Mouse (Mus musculus) brain, embryonic 18.5 days (tissue): Measurements from ENCODE around the gene Gm47996.
"Not testable (repeated sequence)": the region's sequence is repeated elsewhere in the genome, so short reads cannot be mapped to it uniquely, and the experiment has no call there.

Source experiments
- DNase-seq: peaks from one replicate; pipeline ENCODE4 v3.0.0-alpha.2; 2012; ENCODE audit warnings: low read depth, low spot score

Gm47996 gene

DNA sequence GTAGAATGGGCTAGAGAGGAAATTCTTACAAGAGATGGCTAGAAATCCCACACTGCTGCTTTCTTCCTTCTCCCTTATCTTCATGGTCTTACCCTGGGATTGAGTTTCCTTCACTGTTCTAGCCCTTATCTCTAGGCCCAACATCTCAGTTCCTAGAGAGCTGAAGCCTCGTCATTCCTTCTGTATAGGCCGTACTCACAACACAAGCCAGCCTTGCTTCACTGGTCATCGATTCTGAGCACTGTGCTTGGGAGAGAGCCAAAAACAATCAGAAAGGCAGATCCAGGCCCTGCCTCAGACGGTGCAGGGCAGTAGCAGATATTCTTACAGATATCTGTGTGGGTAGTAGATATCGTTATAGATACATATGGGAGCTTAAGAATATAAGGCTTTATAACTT lies 1.4 kb upstream of the Gm47996 start:
- not testable (repeated sequence) for DNase-seq

DNA sequence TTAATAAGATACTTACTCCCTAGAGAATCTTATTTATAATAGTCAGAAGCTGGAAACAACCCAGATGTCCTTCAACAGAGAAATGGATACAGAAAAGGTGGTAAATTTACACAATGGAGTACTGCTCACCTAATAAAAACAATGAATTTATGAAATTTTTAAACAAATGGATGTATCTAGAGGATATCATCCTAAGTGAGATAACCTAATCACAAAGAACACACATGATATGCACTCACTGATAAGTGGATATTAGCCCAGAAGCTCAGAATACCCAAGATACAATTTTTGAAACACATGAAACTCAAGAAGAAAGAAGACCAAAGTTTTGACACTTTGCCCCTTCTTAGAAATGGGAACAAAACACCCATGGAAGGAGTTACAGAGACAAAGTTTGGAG lies 987 bp upstream of the Gm47996 start:
- not testable (repeated sequence) for DNase-seq

DNA sequence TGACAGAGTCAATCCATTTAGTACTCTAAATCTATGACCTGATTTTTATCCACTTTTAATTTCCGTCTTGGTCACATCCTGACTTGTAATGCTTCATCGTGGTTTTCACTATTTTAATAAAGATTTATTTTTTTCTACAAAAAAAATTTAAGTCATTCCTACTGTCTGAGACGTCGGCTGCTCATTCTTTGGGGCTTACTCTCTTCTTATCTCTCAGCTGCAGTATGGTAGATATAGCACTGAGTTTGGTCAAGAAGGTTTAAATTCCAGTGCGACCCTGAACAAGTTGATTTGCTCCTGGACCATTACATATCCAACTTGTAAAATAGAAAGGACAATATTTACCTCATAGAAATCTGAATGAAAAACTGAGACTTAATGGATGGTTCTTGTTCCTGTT lies 1.7 kb downstream of the Gm47996 start:
- DNase-seq: not testable (repeated sequence)

DNA sequence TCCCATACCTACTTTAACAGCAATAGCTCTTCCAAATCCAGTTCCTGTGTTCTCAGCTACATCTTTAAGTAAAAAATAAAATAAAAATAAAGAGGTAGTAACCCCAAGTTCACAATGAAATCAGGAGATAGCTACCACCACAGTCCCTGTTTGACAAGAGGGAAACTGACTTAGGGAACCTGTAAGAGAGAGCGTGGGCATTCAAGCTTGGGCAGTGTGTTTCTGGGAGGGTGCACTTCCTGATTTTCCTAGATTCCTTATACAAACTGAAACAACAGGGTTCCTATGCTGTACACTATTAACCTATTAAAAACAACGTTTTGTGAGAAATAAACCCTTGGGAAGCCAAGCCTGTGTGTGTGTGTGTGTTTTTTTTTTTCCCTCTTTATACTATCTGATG lies 4.9 kb downstream of the Gm47996 start:
- DNase-seq: no peak

DNA sequence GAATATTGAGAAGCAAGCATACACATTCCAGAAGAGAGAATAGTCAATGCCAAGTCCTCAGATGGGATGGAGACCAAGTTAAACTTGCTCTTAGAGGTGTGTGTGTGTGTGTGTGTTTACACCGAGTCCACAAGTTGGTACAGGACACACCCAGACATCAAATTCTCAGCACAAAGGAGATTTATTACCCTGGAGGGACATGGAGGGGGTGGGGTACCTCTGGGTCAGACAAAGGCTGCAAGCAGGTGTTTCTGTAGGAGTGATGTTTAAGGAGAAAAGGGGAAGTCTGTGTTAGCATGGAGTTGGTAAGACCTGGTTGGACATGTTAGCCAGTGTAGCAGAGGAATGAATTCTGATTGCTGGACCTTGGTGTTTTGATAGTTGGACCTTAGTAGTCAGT lies 6.1 kb downstream of the Gm47996 start:
- no peak for DNase-seq

DNA sequence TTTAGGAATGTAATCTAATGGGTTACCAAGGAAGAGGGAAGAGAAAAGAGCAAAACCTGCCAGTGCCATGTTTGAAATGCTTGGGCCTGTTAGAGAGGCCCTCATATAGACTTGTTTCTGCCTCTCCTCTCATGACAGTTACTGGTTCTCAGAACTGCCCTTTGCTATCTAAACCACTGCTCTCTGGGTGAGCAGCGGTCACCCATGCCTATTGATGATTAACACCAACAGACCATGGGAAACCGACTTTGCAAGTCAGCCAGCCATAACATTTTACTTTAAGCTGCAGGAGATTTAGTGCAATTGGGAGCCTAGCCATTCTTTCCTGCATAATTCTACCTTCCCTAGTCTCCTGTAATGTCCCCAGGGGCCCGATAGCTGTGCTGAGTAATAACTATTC lies 6.5 kb downstream of the Gm47996 start:
- DNase-seq: no peak

DNA sequence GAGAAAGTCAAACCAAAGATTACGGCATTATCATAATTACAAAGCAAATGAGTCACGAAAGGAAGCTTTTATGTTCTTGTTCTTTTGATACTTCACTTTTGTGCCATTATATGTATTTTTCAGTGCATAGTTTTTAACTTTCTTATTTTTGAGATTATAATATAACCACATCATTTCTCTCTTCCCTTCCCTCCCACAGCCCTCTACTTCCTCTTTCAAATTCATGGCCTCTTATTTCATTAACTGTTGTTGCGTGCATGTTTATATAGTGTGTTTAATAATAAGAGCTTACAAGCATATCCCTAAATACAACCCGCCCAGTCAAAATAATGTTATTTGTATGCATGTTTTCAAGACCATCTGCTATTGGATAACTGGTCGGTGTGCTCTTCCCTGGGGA lies 9.1 kb downstream of the Gm47996 start:
- no peak for DNase-seq

DNA sequence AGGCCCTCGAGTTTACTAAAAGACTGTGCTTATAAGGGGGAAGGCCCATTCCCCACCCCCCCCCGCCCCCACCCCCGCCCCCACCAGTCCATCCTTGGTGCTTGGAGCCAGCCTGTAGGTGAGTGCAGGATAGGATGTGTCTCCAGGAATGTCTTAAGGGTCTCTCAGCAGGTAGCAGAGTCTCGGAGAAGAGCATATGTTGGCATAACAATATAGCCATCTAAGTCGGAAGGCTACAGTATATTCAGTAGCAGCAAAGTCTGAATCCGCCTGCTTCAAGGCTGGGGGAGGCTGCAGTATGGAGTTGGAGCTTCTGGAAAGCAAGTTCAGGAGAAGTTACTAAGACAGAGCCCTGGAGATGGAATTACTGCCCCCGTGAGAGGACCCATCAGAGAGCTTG lies 10.2 kb downstream of the Gm47996 start:
- DNase-seq: no peak

DNA sequence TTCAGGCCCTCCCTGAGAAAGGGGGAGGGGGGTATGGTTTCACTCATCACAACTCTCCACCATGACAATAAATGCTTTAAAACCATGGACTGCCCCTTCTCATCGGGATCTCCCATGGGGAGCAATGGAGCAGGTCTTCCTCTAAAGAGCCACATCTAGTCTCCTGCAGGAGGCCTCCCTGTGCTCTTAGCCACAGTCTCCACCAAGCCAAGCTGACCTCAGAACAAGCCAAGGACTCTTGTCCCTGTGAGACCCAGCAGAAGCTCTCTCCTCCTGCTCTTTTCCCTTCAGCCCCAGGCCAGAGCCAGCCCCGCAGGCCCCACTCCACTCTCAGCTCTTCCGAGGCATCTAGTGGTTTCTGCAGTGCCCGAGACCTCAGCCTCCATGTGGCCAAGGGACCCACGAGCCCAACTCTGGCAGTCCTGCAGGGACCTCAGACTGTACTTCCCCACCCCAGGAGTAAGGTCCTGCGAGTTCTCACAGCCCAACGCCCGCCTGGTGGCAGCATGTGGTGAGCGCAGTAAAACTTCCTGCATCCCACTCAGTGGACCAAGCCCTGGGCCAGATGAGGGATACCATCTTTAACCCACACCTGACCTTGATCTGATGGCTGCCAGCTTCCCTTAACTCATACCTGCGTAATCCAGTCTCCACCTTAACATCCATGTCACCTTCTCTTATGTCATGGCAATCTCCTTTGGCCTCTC lies 12.8 kb downstream of the Gm47996 start:
- DNase-seq: no peak

DNA sequence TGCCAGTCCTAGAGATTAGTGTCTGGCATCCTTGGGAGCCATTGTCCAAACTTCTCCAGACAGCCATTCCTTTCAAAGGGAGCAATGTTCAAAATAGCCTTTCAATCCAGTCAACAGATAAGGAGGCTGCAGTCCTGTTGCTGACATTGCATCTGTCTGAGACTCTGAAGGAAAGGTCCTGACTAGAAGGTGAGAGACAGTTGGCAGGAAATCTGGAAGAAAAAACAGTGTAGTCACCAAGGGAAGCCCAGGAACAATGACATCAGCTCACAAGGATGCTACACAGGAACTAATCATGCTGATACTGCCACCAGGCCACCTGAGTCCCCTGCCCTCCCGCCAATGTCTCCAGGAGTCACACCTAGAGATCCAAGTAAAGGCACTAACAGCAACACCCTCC lies 13.4 kb downstream of the Gm47996 start:
- DNase-seq: no peak

DNA sequence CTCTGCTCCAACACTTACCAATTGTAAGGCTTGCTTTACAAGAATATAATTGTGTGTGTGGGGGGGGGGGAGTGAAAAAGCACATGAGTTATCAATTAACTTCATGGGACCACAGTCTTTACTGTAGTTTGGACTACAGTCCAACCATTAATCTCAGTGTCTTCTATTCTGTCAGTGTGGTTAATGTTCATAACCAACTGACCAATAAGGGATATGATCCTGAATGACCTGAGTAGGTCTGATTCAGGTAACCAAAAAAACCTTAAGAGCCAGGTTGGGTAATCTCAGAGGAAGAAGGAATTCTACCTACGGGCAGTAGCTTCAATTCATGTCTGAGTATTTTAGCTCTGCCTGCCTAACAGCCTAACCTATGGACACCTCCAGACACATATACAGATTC lies 14.6 kb downstream of the Gm47996 start:
- DNase-seq: no peak

DNA sequence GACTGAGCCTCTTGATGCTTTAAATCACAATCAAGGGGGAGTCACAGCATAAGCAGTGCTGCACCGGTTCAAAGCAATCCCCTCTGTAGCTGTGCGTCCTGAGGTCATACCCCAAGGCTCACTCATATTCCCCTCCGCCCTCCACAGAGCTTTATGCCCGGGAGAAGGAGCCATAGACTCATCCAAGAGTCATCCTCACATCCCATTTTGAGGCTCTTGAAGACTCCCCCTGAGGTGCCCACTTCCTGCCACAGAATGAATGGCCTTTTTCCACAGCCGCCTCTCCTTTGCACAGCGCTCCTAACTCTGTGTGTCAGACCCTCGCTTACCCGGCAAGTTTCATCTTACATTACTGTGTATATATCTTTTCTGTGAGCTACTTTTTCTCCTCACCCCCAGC lies 17.6 kb downstream of the Gm47996 start:
- DNase-seq: no peak

DNA sequence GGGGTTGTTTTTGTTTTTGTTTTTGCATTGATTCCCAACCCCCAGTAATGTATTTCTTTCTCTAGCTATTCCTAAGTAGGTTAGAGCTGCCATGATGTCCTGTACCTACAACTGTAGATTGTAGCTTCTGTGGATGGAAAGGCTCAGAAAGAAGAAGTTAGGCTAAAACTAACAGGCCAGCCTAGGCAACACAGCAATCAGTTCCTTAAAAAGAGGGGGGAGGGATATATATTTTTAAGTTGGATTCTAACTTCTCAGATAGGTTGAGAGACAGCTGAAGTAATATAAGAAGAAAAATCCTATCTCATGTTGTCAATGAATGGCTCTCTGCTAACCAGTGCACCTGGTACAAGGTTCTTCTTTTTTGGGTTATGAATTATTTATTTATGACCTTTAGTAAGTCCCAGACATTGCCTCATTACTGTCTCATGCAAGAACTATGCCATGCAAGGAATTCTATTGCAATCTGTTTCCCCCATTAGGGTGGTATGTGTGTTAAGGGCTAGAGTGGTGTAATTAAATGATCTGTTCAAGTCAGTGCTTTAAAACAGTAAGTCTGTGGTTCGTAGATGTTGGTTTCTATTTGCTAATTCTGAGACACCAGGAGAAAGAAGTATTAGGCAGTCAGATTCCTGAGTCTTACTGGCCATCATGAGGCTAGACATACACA lies 18.5 kb downstream of the Gm47996 start:
- DNase-seq: no peak

DNA sequence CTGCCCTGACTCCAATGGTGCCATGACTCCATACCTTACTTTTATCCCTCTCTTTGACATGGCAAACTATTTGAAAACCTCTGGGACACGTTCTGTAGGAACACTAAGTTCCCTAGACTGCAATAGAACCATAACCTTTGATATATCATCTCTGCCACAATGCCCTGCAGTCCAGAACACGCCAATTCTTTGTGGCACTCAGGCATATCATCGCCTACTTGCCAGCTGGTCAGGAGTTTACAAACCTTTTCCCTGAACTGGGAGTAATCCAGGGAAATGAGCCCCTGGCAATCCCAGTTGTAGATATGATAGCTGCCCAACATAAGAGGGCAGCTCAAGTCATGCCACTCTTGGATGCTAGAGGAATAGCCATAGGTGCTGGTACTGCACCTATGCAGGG lies 22.4 kb downstream of the Gm47996 start:
- DNase-seq: no peak

DNA sequence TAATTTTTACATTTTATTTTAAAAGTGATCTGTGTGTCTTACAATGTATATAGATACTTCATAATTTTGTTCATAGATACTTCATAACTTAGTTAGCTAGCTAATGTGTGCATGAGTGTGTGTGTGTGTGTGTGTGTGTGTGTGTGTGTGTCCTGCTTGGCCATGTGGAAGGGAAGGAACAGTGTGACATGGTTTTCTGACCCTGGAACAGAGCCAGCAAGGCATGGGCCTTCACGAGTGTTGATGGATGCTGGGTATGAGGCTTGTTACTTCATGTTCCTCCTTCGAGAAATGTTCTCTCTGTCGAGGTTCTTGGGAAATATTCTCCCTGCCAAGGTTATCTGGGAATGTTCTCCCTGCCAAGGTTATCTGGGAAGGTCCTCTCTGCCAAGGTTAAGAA lies 23.8 kb downstream of the Gm47996 start:
- no peak for DNase-seq

DNA sequence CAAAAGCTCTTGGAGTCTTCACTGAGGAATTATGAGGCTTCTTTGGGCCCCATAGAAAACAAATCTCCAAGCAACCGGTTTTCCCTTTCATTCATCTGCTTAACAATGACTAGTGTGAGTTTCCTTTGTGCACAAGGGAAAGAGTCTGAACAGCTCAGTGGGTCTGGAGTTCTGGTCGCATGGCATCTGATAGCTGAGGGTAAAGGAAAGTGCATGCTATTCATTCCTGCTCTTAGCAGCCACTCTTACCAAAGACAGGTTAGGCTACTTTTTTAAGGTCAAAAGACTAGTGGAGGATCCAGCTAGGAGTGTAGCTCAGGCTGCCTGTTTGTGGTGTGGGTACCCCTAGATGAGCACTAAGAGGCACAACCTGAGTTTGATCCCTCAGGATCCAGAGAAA lies 25.6 kb downstream of the Gm47996 start:
- DNase-seq: no peak

DNA sequence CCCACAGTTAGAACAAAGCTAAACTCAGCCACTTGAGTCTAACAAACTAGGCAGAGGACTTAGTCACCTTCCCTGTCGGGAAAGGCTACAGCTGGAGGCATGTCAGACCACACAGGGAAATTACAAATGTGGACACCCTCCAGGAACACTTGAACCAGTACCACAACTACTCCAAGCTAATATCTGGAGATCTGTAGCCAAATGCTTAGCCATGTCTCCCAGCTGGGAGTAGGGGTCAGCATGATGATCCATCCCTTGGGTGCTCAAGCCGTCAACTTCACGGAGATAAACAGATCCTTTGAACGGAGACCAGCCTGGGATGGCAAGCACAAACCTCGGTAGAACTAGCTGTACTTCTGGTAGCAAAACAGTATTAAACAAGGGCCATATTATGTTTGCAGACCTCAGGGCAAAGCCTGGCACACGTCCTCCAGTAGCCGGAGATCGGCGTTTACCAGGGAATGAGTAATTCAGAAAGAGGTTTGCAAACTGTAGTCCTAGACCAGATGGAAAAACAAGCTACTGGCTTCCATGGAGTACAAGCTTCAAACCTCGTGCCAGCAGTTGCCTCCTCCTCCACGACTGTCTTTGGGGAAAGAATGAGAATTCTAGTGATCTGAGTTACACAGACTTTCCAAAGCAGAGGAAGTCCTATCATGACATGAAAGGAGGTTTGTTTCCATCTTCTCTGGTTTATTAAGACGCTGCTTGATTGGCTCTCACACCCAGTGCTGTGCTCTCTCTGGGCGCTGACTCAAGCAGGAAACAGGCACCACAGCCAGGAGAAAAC lies 26.4 kb downstream of the Gm47996 start:
- no peak for DNase-seq

DNA sequence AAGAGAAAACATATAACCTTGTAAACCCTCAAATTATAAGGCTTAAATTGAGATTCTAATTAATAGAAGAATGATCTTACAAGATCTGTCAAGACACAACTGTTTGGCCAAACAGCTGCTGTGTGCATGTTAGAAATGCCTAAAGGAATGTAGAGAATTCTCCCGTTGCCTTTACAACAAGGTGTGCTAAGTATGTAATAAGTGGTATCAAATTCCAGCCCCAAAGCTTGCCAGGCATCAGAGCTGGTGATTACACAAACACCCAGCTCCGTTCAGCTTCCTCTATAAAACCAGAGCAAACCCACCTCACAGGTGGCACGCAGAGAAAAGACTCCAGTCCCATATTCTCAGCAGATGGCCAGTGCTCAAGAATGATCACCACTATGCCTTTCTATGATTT lies 27.8 kb downstream of the Gm47996 start:
- no peak for DNase-seq

DNA sequence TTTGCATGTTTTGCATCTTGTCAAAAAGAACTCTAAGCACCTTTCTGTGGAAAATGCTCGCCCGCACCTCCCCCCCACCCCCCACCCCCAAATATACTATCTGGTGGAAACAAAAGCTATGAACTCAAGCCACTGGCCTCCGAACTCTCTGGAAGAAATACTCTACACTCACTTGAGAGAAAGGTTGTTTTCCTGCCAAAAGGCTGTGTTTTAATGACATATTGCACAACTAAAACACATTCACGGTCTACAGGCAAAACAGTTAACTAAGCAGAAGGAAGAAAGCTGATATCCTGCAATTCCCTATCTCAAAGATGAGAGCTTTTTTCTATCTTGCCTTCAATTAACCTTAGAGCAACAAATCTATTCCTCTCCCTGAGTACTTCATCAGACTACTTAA lies 33.4 kb downstream of the Gm47996 start:
- no peak for DNase-seq

DNA sequence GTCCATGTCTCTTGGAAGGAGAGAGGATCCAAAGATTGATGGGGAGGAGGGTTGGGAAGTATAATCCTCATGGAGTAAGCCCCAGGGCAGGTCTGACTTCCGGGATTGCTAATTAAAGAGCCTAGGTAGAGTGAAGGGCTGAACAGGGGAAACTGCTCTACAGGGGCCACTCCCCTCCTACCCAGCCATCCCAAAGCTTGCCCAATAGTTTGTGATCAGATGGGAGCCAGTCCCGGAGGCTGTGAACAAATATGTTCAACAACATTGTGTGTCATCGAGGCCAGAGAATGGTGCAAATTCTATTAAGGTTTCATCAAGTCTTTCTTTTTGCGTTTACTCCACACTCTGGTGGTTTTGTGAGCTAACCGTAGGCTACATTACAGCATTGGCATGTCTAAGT lies 34.1 kb downstream of the Gm47996 start:
- no peak for DNase-seq

DNA sequence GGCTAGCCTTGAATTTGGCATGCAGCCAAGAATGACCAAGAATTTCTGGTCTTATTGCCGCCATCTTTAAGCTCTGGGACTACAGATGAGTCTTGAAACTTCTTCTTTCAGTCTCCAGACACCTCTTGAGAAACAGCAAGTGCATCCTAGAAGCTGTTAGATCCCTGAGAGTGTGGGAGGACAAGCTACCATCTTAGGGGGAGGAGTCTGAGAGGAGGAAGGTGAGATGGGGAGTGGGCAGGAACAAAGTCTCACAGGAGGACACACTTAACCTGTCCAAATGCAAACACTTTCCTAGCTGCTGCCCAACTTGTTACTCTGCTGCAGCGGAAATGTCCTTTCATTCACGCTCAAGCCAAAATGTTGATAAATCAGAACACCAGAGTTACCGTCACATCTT lies 34.8 kb downstream of the Gm47996 start:
- DNase-seq: no peak

DNA sequence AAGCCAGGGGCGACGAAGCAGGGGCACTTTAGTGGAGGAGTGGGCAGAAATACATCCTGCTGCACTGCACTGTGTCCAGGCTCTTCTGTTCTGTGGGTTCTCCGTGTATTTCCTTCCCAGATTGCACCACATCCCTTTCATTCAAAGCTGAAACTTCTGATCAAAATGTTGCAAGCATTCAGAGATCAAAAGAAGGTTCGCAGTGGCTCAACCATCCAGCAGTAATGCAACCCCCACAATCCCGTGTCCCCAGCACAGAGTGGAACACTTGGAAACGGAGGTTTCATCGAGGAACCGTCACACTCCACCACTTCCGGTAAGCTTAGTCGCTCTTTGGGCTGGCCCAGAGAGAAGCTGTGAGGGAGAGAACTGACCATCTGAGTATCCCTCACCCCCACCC lies 35.2 kb downstream of the Gm47996 start:
- DNase-seq: no peak

DNA sequence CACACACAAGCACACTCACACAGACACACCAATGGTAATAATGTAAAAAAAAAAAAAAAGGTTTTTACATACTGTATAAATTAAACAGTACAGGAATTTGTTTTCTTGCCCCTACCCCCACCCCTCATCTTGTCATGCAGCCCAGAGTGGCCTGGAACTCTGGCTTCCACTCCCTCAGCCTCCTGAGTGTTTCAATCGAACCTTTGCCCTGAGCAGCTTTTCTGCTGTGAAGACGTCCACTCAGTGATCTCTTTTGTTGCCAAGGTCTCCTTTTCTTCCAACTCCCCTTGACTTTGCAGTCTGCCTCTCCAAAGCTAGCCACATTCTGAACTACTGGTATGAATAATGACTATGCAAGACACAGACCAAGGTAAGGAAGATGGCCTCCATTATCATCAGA lies 35.9 kb downstream of the Gm47996 start:
- no peak for DNase-seq
